Mouse (Mus musculus): ENCODE data around the gene Atp6v0b. TPM values are rescaled to one million over a fixed set of nuclear protein-coding genes. Genes with fewer than 3 reads are reported as not detected.

Atp6v0b gene
- total RNA-seq, 1 experiment from 2014 or later = 85.0 TPM

DNA sequence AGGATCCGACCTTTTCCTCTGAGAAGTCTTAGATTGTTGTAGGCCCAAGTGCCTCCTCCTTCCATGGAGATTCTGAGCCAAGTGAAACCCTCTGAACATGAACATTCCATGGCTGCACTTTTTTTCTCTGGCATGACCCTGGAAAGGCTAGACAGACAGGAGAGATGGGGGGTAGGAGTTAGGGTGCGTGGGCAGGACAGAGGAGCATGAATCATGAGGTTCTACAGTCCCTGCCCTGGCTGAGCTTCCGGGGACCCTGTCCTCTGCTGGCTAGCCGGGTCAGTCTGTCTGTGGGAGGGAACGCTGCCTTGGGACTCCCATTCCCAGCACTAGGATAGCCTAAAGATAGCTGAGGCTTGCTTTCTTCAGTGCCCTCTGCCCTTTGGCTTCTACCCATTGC, 42.7 kb downstream of the Atp6v0b start:
- ATAC-seq (replicated peaks; ENCODE audit: low read depth, poor library complexity, severe bottlenecking) = no peak

GRCm38 (mm10) chr4:117843101-117843500, 44.0 kb downstream of the Atp6v0b start:
- no peak for ATAC-seq (replicated peaks; ENCODE audit: low read depth, poor library complexity, severe bottlenecking)

DNA sequence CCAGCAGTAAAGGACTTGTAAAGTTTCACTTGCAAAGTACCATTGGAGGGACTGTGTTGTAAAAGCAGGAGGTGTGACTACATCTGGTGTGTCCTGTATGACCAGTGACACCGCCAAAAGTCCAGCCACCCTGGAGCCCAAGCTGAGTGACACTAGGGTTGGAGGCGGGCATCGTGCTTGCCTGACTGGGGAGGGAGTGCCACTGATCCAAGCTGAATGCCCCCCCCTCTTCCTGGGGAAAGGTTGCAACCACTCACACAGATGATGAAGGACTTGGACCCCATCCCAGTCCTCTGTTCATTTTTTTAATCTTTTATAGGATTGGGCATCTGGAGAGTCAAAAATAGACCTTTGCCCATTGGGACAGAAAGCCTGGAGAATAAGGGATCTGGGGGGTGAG, 45.6 kb downstream of the Atp6v0b start:
- no peak for ATAC-seq (replicated peaks; ENCODE audit: low read depth, poor library complexity, severe bottlenecking)

- no peak for ATAC-seq (replicated peaks; ENCODE audit: low read depth, poor library complexity, severe bottlenecking)
Observed at GRCm38 (mm10) chr4:117840821-117841220, 46.3 kb downstream of the Atp6v0b start.

DNA sequence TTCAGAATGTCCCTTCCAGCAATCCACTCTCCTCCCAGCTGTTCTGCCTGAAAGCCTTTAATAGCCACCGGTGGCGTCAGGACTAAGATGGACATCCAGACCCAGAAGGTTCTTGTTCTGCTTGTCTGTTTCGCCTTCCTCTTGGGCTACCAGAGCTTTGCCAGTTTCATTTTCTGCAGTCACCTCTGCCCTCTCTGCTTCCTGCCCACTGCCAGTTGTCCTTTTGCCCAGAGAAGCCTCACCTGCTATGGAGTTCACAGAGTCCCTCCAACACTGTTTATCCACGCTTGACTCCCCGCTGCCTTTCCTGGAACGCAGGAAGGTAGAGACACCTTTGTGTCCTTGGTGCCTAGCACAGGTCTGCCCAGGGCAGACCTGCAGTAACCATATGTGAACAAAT, 47.8 kb downstream of the Atp6v0b start:
- no peak for ATAC-seq (replicated peaks; ENCODE audit: low read depth, poor library complexity, severe bottlenecking)

DNA sequence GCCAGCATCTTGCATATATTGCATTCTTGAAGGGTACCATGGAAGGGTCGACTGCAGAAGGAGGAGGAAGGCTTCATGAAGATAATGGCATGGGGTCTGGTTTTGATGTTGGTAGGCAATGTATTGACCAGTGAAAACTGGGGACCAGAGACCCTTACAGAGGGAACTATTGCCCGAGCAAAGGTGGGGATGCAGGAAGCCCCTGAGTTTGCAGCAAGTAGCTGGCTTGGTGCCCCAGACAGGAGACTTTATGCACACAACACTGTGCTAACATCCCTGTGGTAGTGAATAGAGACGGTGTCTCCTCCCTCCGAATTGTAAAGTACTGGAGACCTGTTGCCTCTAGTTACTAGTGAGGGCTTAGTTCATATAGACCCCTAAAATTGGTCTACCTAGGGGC, 49.9 kb downstream of the Atp6v0b start:
- ATAC-seq (replicated peaks; ENCODE audit: low read depth, poor library complexity, severe bottlenecking) = no peak

DNA sequence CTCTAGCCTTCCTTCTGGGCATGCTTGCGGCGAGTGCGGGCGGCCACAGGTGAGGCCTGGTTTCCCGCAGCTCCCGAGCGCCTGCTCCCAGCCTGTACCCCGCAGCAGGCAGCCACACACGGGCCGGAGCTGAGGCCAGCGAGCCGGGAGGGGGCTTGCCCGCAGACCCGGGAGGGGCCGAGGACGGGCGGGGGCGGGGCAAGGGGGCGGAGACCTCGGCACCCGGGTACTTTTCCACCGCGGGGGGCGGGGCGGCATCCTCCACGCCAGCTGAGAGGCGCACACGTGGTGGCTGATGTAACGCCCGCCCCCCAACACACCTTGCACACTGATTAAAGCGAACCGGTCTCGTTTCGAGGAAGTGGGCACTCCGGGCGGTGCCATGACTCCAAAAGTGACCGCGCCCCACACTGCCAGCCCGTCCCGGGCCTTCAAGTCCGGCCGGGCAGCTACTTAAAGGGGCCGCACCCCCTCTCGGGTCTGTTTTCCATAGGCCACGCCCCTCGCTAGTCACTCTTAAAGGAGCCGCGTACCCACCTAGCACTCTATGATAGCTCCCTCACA, 50.8 kb downstream of the Atp6v0b start:
- ATAC-seq (replicated peaks; ENCODE audit: low read depth, poor library complexity, severe bottlenecking) = peak; percentile 64

DNA sequence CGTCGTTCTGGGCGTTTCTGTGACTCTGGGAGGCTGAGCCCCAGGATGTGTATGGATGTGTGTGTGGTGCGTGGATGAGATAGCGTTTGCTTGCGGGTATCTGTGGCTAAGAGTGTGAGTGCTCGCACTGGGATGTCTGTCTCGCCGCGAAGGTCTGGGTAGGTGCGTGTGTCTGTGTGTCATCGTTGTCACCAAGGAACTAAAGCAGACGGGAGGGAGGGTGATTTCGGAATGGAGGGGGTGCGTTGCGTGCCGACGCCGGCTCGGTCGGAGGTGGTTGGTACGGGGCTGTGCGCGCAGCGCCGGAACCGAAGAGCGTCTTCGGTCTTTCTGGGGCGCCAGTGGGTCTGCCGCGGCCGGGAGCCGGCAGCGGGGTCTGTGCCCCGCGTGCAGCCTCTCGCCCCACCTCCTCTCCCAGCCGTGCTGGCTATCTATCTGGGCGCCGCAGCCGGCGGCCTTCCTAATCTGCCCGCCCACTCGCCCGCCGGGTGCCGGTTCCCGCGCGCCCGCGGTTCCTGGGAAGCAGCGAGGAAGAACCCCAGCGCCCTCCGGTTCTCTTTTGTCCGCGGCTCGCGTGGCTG, 51.5 kb downstream of the Atp6v0b start:
- peak; percentile 42 for ATAC-seq (replicated peaks; ENCODE audit: low read depth, poor library complexity, severe bottlenecking)

- peak; percentile 30 for ATAC-seq (replicated peaks; ENCODE audit: low read depth, poor library complexity, severe bottlenecking)
Observed at GRCm38 (mm10) chr4:117834845-117835530, 52.1 kb downstream of the Atp6v0b start.

- no peak for ATAC-seq (replicated peaks; ENCODE audit: low read depth, poor library complexity, severe bottlenecking)
Observed at GRCm38 (mm10) chr4:117834457-117834844, 52.7 kb downstream of the Atp6v0b start, which contains the start of gene Slc6a9. Gene Slc6a9 (plus strand): TSS chr4:117834506.

Other genes with a start within 250 kb of the Atp6v0b start
- 24.5 and 29.5 TPM in 2 replicates for gene Dmap1, start 205.1 kb downstream of the Atp6v0b start, total RNA-seq (2017)
- gene Gm12845, start 162.9 kb downstream of the Atp6v0b start, total RNA-seq (2017) = not detected in 2 replicates
- not detected in 2 replicates for gene Klf17, start 121.7 kb downstream of the Atp6v0b start, total RNA-seq (2017)
- 0.68 and 1.9 TPM in 2 replicates for gene Slc6a9, start 52.8 kb downstream of the Atp6v0b start, total RNA-seq (2017)
- 0.15 and 0.32 TPM in 2 replicates for gene Ccdc24, start 14.8 kb downstream of the Atp6v0b start, total RNA-seq (2017)
- gene B4galt2, start 3.8 kb downstream of the Atp6v0b start, total RNA-seq (2017) = 0.34 TPM in 1 of 2 replicates, not detected in the other
- gene Dph2, start 4.7 kb upstream of the Atp6v0b start, total RNA-seq (2017) = 6.6 and 7.0 TPM in 2 replicates
- gene Ipo13, start 27.7 kb upstream of the Atp6v0b start, total RNA-seq (2017) = 11.3 and 17.9 TPM in 2 replicates
- not detected in 2 replicates for gene Artn, start 42.4 kb upstream of the Atp6v0b start, total RNA-seq (2017)
- gene St3gal3, start 247.6 kb upstream of the Atp6v0b start, total RNA-seq (2017) = 9.2 and 11.0 TPM in 2 replicates

All from common myeloid progenitor, adult 5-6 weeks (primary cell).